Mouse (Mus musculus) spleen, postnatal 10 days (tissue): ENCODE measurements around the gene Txlng.
A peak's percentile ranks its signal among the peaks of the same experiment; 100 is the strongest.
"Not testable (repeated sequence)": the region's sequence is repeated elsewhere in the genome, so short reads cannot be mapped to it uniquely, and the experiment has no call there.

Source experiments
- DNase-seq, 2 experiments: peaks; one replicate each; pipeline ENCODE4 v3.0.0; 2021 to 2022; ENCODE audit warnings: low spot score in 2 of 2

Txlng gene

GRCm38 (mm10) chrX:162829203-162829708, at the start of gene Txlng:
TSS of gene Txlng (minus strand) at chrX:162829454.
- DNase-seq: peak; percentile 81 to 93

GRCm38 (mm10) chrX:162878236-162878635, 49.0 kb upstream of the Txlng start:
- no peak for DNase-seq

- no peak for DNase-seq
These were observed 44.5 kb upstream of the Txlng start for GRCm38 (mm10) chrX:162873761-162874160.

GRCm38 (mm10) chrX:162871734-162872517, 42.7 kb upstream of the Txlng start:
- DNase-seq: peak; percentile 14 to 30

- no peak for DNase-seq
These were observed 39.2 kb upstream of the Txlng start for GRCm38 (mm10) chrX:162868294-162868965.

GRCm38 (mm10) chrX:162848682-162849081, 19.4 kb upstream of the Txlng start:
- no peak for DNase-seq

GRCm38 (mm10) chrX:162845531-162845930, 16.3 kb upstream of the Txlng start:
- DNase-seq: no peak

- no peak for DNase-seq
These were observed 15.3 kb upstream of the Txlng start for GRCm38 (mm10) chrX:162844447-162845100.

- DNase-seq: no peak
These were observed 2.8 kb upstream of the Txlng start for GRCm38 (mm10) chrX:162832101-162832500.

- DNase-seq: no peak
These were observed 2.3 kb upstream of the Txlng start for GRCm38 (mm10) chrX:162831542-162831941.

- no peak for DNase-seq
These were observed 1.8 kb upstream of the Txlng start for GRCm38 (mm10) chrX:162831036-162831435.

- DNase-seq: not testable (repeated sequence)
These were observed 1.1 kb upstream of the Txlng start for GRCm38 (mm10) chrX:162830313-162830712.

GRCm38 (mm10) chrX:162829741-162830140, 487 bp upstream of the Txlng start:
- DNase-seq: no peak

- DNase-seq: peak in 1 of 2 experiments; percentile 26
These were observed 471 bp downstream of the Txlng start for GRCm38 (mm10) chrX:162828783-162829182.

GRCm38 (mm10) chrX:162828016-162828415, 1.2 kb downstream of the Txlng start:
- DNase-seq: no peak

GRCm38 (mm10) chrX:162800371-162800770, 28.9 kb downstream of the Txlng start:
- peak; percentile 6 to 58 for DNase-seq

- peak in 1 of 2 experiments; percentile 43 for DNase-seq
These were observed 37.9 kb downstream of the Txlng start for GRCm38 (mm10) chrX:162791392-162791791.

- DNase-seq: no peak
These were observed 40.9 kb downstream of the Txlng start for GRCm38 (mm10) chrX:162788372-162788771.

- DNase-seq: no peak
These were observed 58.5 kb downstream of the Txlng start for GRCm38 (mm10) chrX:162770726-162771125.

GRCm38 (mm10) chrX:162761716-162762395, 67.4 kb downstream of the Txlng start:
- DNase-seq: no peak

- DNase-seq: peak; percentile 10 to 34
These were observed 68.2 kb downstream of the Txlng start for GRCm38 (mm10) chrX:162760958-162761515.
